Mouse (Mus musculus) kidney, adult 9 months (tissue): Measurements from ENCODE around the gene Luc7l2.

Experiments
- DNase-seq: peaks from one replicate; pipeline ENCODE4 v3.0.0; 2022

Gene Luc7l2

GRCm38 (mm10) chr6:38580112-38580857 is 29.2 kb downstream of the Luc7l2 start:
- DNase-seq, result no peak

- no peak for DNase-seq
Observed at GRCm38 (mm10) chr6:38581711-38582110, 30.6 kb downstream of the Luc7l2 start.

GRCm38 (mm10) chr6:38597481-38597880 is 46.3 kb downstream of the Luc7l2 start:
- no peak for DNase-seq

- no peak for DNase-seq
Observed at GRCm38 (mm10) chr6:38609892-38610291, 58.8 kb downstream of the Luc7l2 start.

- no peak for DNase-seq
Observed at GRCm38 (mm10) chr6:38622406-38622805, 71.3 kb downstream of the Luc7l2 start.

GRCm38 (mm10) chr6:38623457-38623856 is 72.3 kb downstream of the Luc7l2 start:
- DNase-seq, result no peak

- DNase-seq, result no peak
Observed at GRCm38 (mm10) chr6:38624439-38624838, 73.3 kb downstream of the Luc7l2 start.

- DNase-seq, result no peak
Observed at GRCm38 (mm10) chr6:38626086-38626485, 75.0 kb downstream of the Luc7l2 start.

GRCm38 (mm10) chr6:38627081-38627480 is 75.9 kb downstream of the Luc7l2 start:
- no peak for DNase-seq

GRCm38 (mm10) chr6:38627486-38627885 is 76.4 kb downstream of the Luc7l2 start:
- no peak for DNase-seq

GRCm38 (mm10) chr6:38629556-38629955 is 78.4 kb downstream of the Luc7l2 start:
- DNase-seq, result no peak

- no peak for DNase-seq
Observed at GRCm38 (mm10) chr6:38632826-38633225, 81.7 kb downstream of the Luc7l2 start.

- no peak for DNase-seq
Observed at GRCm38 (mm10) chr6:38634461-38634860, 83.3 kb downstream of the Luc7l2 start.

GRCm38 (mm10) chr6:38635941-38636851 is 85.1 kb downstream of the Luc7l2 start:
- peak; percentile 31 for DNase-seq

GRCm38 (mm10) chr6:38636852-38637618 is 85.9 kb downstream of the Luc7l2 start, which contains the start of gene Klrg2:
TSS of gene Klrg2 (minus strand) at chr6:38637242.
- DNase-seq, result peak; percentile 68

GRCm38 (mm10) chr6:38640401-38640800 is 89.3 kb downstream of the Luc7l2 start:
- no peak for DNase-seq

GRCm38 (mm10) chr6:38641228-38641627 is 90.1 kb downstream of the Luc7l2 start:
- DNase-seq, result no peak

GRCm38 (mm10) chr6:38641645-38642044 is 90.5 kb downstream of the Luc7l2 start:
- DNase-seq, result no peak

GRCm38 (mm10) chr6:38642593-38642992 is 91.5 kb downstream of the Luc7l2 start:
- DNase-seq, result peak; percentile 18

GRCm38 (mm10) chr6:38643039-38643438 is 91.9 kb downstream of the Luc7l2 start:
- no peak for DNase-seq

GRCm38 (mm10) chr6:38649545-38649944 is 98.4 kb downstream of the Luc7l2 start:
- DNase-seq, result no peak

GRCm38 (mm10) chr6:38650263-38650937 is 99.3 kb downstream of the Luc7l2 start:
- peak; percentile 67 for DNase-seq
